Mouse (Mus musculus): ENCODE data around the gene Itga6. TPM values are rescaled to one million over a fixed set of nuclear protein-coding genes. Genes with fewer than 3 reads are reported as not detected.
"Not testable (repeated sequence)": the region's sequence is repeated elsewhere in the genome, so short reads cannot be mapped to it uniquely, and the experiment has no call there.

The Itga6 gene
- total and polyA plus RNA-seq, 3 experiments = 31.8 to 65.8 (median 45.3) TPM

GRCm38 (mm10) chr2:71719387-71720034, 25.9 kb upstream of the Itga6 start:
- peak; percentile 23 to 52 for DNase-seq
- no peak for TF ChIP-seq CTCF (IDR thresholded peaks at IDR 0.05)
- TF ChIP-seq EP300 (IDR thresholded peaks at IDR 0.05; ENCODE audit: insufficient read depth, low read depth, low read length) = no peak
- TF ChIP-seq POLR2A (IDR thresholded peaks at IDR 0.05; ENCODE audit: insufficient read depth, low read depth, low read length) = no peak
- Histone ChIP-seq H3K4me1 (ENCODE audit: control insufficient read depth, insufficient read depth, low read length) (peaks cover 5% of the 10 kb centered on the region), H3K27ac (no peak overlapping the region), H3K36me3 (ENCODE audit: control insufficient read depth, insufficient read depth, low read length) (0 out of 2 replicates have a peak, but pooled peaks cover 2% of the 10 kb centered on the region), H3K79me2 (replicated peaks; ENCODE audit: control insufficient read depth, insufficient read depth, low read length) (no peaks in the 10 kb centered on the region), H3K27me3 (ENCODE audit: control insufficient read depth, insufficient read depth, low read length) (no peaks in the 10 kb centered on the region), H3K9ac (ENCODE audit: low read depth, low read length) (no peak overlapping the region), H3K4me3 (no peak overlapping the region)
- WGBS = 31% methylated on average over 5 of the region's 5 CpGs
- intact Hi-C loops (cut with DNase I) = no loop called here

GRCm38 (mm10) chr2:71720556-71720955, 24.9 kb upstream of the Itga6 start:
- DNase-seq; H3K79me2 ChIP-seq (replicated peaks; ENCODE audit: control insufficient read depth, insufficient read depth, low read length); H3K9ac ChIP-seq (ENCODE audit: low read depth, low read length); H3K4me1 ChIP-seq (ENCODE audit: control insufficient read depth, insufficient read depth, low read length); intact Hi-C loops (cut with DNase I); H3K36me3 ChIP-seq (ENCODE audit: control insufficient read depth, insufficient read depth, low read length); H3K27ac ChIP-seq; H3K27me3 ChIP-seq (ENCODE audit: control insufficient read depth, insufficient read depth, low read length); H3K4me3 ChIP-seq: not testable (repeated sequence)
- 75% methylated on average over 2 of the region's 2 CpGs for WGBS

- Histone ChIP-seq H3K27ac (no peak overlapping the region), H3K9ac (ENCODE audit: low read depth, low read length) (no peak overlapping the region), H3K4me1 (ENCODE audit: control insufficient read depth, insufficient read depth, low read length) (peaks cover 5% of the 10 kb centered on the region), H3K27me3 (ENCODE audit: control insufficient read depth, insufficient read depth, low read length) (no peaks in the 10 kb centered on the region), H3K4me3 (no peak overlapping the region), H3K79me2 (replicated peaks; ENCODE audit: control insufficient read depth, insufficient read depth, low read length) (no peaks in the 10 kb centered on the region), H3K36me3 (ENCODE audit: control insufficient read depth, insufficient read depth, low read length) (0 out of 2 replicates have a peak, but pooled peaks cover 2% of the 10 kb centered on the region)
- 75% methylated on average over 5 of the region's 5 CpGs for WGBS
- DNase-seq = no peak
- intact Hi-C loops (cut with DNase I) = no loop called here
- no peak for TF ChIP-seq EP300 (IDR thresholded peaks at IDR 0.05; ENCODE audit: insufficient read depth, low read depth, low read length)
- no peak for TF ChIP-seq POLR2A (IDR thresholded peaks at IDR 0.05; ENCODE audit: insufficient read depth, low read depth, low read length)
- no peak for TF ChIP-seq CTCF (IDR thresholded peaks at IDR 0.05)
Observed at GRCm38 (mm10) chr2:71722913-71723312, 22.5 kb upstream of the Itga6 start.

GRCm38 (mm10) chr2:71723623-71724022, 21.8 kb upstream of the Itga6 start:
- DNase-seq = no peak
- peaks cover 6% of the 10 kb centered on the region for H3K4me1 ChIP-seq (ENCODE audit: control insufficient read depth, insufficient read depth, low read length)
- no peaks in the 10 kb centered on the region for H3K79me2 ChIP-seq (replicated peaks; ENCODE audit: control insufficient read depth, insufficient read depth, low read length)
- no peak overlapping the region for H3K9ac ChIP-seq (ENCODE audit: low read depth, low read length)
- intact Hi-C loops (cut with DNase I) = no loop called here
- WGBS = 66% methylated on average over 3 of the region's 3 CpGs
- TF ChIP-seq POLR2A (IDR thresholded peaks at IDR 0.05; ENCODE audit: insufficient read depth, low read depth, low read length) (no peak), EP300 (IDR thresholded peaks at IDR 0.05; ENCODE audit: insufficient read depth, low read depth, low read length) (no peak), CTCF (IDR thresholded peaks at IDR 0.05) (no peak)
- no peaks in the 10 kb centered on the region for H3K27me3 ChIP-seq (ENCODE audit: control insufficient read depth, insufficient read depth, low read length)
- no peak overlapping the region for H3K27ac ChIP-seq
- 0 out of 2 replicates have a peak, but pooled peaks cover 2% of the 10 kb centered on the region for H3K36me3 ChIP-seq (ENCODE audit: control insufficient read depth, insufficient read depth, low read length)
- no peak overlapping the region for H3K4me3 ChIP-seq

- no peaks in the 10 kb centered on the region for H3K79me2 ChIP-seq (replicated peaks; ENCODE audit: control insufficient read depth, insufficient read depth, low read length)
- H3K4me3 ChIP-seq = no peak overlapping the region
- WGBS = 53% methylated on average over 6 of the region's 6 CpGs
- H3K27me3 ChIP-seq (ENCODE audit: control insufficient read depth, insufficient read depth, low read length) = no peaks in the 10 kb centered on the region
- no peak for DNase-seq
- 0 out of 2 replicates have a peak, but pooled peaks cover 2% of the 10 kb centered on the region for H3K36me3 ChIP-seq (ENCODE audit: control insufficient read depth, insufficient read depth, low read length)
- H3K27ac ChIP-seq = no peak overlapping the region
- H3K9ac ChIP-seq (ENCODE audit: low read depth, low read length) = no peak overlapping the region
- TF ChIP-seq CTCF (IDR thresholded peaks at IDR 0.05) (no peak), POLR2A (IDR thresholded peaks at IDR 0.05; ENCODE audit: insufficient read depth, low read depth, low read length) (no peak), EP300 (IDR thresholded peaks at IDR 0.05; ENCODE audit: insufficient read depth, low read depth, low read length) (no peak)
- peaks cover 7% of the 10 kb centered on the region for H3K4me1 ChIP-seq (ENCODE audit: control insufficient read depth, insufficient read depth, low read length)
- intact Hi-C loops (cut with DNase I) = no loop called here
Observed at GRCm38 (mm10) chr2:71724028-71724427, 21.4 kb upstream of the Itga6 start.

GRCm38 (mm10) chr2:71725446-71725845, 20.0 kb upstream of the Itga6 start:
- Histone ChIP-seq H3K27ac (no peak overlapping the region), H3K4me1 (ENCODE audit: control insufficient read depth, insufficient read depth, low read length) (peaks cover 7% of the 10 kb centered on the region), H3K4me3 (no peak overlapping the region), H3K79me2 (replicated peaks; ENCODE audit: control insufficient read depth, insufficient read depth, low read length) (no peaks in the 10 kb centered on the region), H3K36me3 (ENCODE audit: control insufficient read depth, insufficient read depth, low read length) (no peaks in the 10 kb centered on the region), H3K9ac (ENCODE audit: low read depth, low read length) (no peak overlapping the region), H3K27me3 (ENCODE audit: control insufficient read depth, insufficient read depth, low read length) (no peaks in the 10 kb centered on the region)
- no peak for DNase-seq
- TF ChIP-seq POLR2A (IDR thresholded peaks at IDR 0.05; ENCODE audit: insufficient read depth, low read depth, low read length) (no peak), CTCF (IDR thresholded peaks at IDR 0.05) (no peak), EP300 (IDR thresholded peaks at IDR 0.05; ENCODE audit: insufficient read depth, low read depth, low read length) (no peak)
- WGBS = 95% methylated on average over 1 of the region's 1 CpGs
- intact Hi-C loops (cut with DNase I) = no loop called here

All from heart, adult 2 months (tissue).